Mouse (Mus musculus) right cerebral cortex, adult 18-20 months (tissue): ENCODE measurements around the gene Ubald2.
"Not testable (repeated sequence)": the region's sequence is repeated elsewhere in the genome, so short reads cannot be mapped to it uniquely, and the experiment has no call there.

ENCODE experiments used
- DNase-seq: peaks from one replicate; pipeline ENCODE4 v3.0.0; 2022; ENCODE audit warnings: mixed read lengths

Ubald2 gene

GRCm38 (mm10) chr11:116433356-116434286 lies at the start of gene Ubald2:
Gene Ubald2 (plus strand): TSS chr11:116434094.
- peak; percentile 100 for DNase-seq

GRCm38 (mm10) chr11:116384171-116384570 lies 49.7 kb upstream of the Ubald2 start:
- no peak for DNase-seq

- no peak for DNase-seq
These were observed 47.9 kb upstream of the Ubald2 start for GRCm38 (mm10) chr11:116385999-116386398.

GRCm38 (mm10) chr11:116387086-116388071 lies 46.5 kb upstream of the Ubald2 start:
- DNase-seq: no peak

- DNase-seq: peak; percentile 41
These were observed 44.9 kb upstream of the Ubald2 start for GRCm38 (mm10) chr11:116388841-116389480.

- no peak for DNase-seq
These were observed 39.1 kb upstream of the Ubald2 start for GRCm38 (mm10) chr11:116394769-116395168.

GRCm38 (mm10) chr11:116396276-116396933 lies 37.5 kb upstream of the Ubald2 start:
- no peak for DNase-seq

- no peak for DNase-seq
These were observed 37.0 kb upstream of the Ubald2 start for GRCm38 (mm10) chr11:116396934-116397330.

- no peak for DNase-seq
These were observed 36.2 kb upstream of the Ubald2 start for GRCm38 (mm10) chr11:116397517-116398347.

- DNase-seq: no peak
These were observed 35.6 kb upstream of the Ubald2 start for GRCm38 (mm10) chr11:116398348-116398677.

- DNase-seq: no peak
These were observed 33.3 kb upstream of the Ubald2 start for GRCm38 (mm10) chr11:116400560-116400959.

GRCm38 (mm10) chr11:116405601-116406000 lies 28.3 kb upstream of the Ubald2 start:
- DNase-seq: no peak

GRCm38 (mm10) chr11:116406231-116406728 lies 27.6 kb upstream of the Ubald2 start:
- DNase-seq: peak; percentile 54

GRCm38 (mm10) chr11:116409008-116409407 lies 24.9 kb upstream of the Ubald2 start:
- no peak for DNase-seq

- not testable (repeated sequence) for DNase-seq
These were observed 23.5 kb upstream of the Ubald2 start for GRCm38 (mm10) chr11:116410415-116410814.

- no peak for DNase-seq
These were observed 22.3 kb upstream of the Ubald2 start for GRCm38 (mm10) chr11:116411582-116411981.

- peak; percentile 34 for DNase-seq
These were observed 21.7 kb upstream of the Ubald2 start for GRCm38 (mm10) chr11:116412028-116412827.

- DNase-seq: peak; percentile 92
These were observed 20.8 kb upstream of the Ubald2 start, which contains the start of gene Rnf157 for GRCm38 (mm10) chr11:116412904-116413630. Gene Rnf157 (minus strand): TSS chr11:116413032.

- no peak for DNase-seq
These were observed 20.3 kb upstream of the Ubald2 start for GRCm38 (mm10) chr11:116413631-116414022.
